Mouse (Mus musculus): ENCODE results near the gene Srprb.

The Srprb gene

GRCm38 (mm10) chr9:103146703-103147102 is 55.2 kb downstream of the Srprb start:
- peak; percentile 47 for DNase-seq (ENCODE audit: low read depth, low spot score)

GRCm38 (mm10) chr9:103146257-103146656 is 55.7 kb downstream of the Srprb start:
- no peak for DNase-seq (ENCODE audit: low read depth, low spot score)

- DNase-seq (ENCODE audit: low read depth, low spot score), result no peak
These were observed 56.6 kb downstream of the Srprb start for GRCm38 (mm10) chr9:103145351-103145750.

- DNase-seq (ENCODE audit: low read depth, low spot score), result peak; percentile 15
These were observed 58.1 kb downstream of the Srprb start for GRCm38 (mm10) chr9:103143881-103144280.

- DNase-seq (ENCODE audit: low read depth, low spot score), result no peak
These were observed 60.7 kb downstream of the Srprb start for GRCm38 (mm10) chr9:103141266-103141665.

GRCm38 (mm10) chr9:103140384-103140783 is 61.6 kb downstream of the Srprb start:
- DNase-seq (ENCODE audit: low read depth, low spot score), result no peak

- peak; percentile 41 for DNase-seq (ENCODE audit: low read depth, low spot score)
These were observed 62.5 kb downstream of the Srprb start for GRCm38 (mm10) chr9:103139481-103139880.

Measured in mesoderm, embryonic 11.5 days (tissue).